Mouse (Mus musculus): Measurements from ENCODE around the gene Smim10l1. TPM values are rescaled to one million over a fixed set of nuclear protein-coding genes. Genes with fewer than 3 reads are reported as not detected.

Smim10l1 gene
- 113 and 140 TPM in 2 replicates for polyA plus RNA-seq (2015; fragmentation: Nextera tagmentation; extraction: Ambion mirVana)

- peak within 1 kb of the TSS; percentile 78 for H3K4me3 ChIP-seq (replicated peaks)
- peak within 1 kb of the TSS; percentile 60 for H3K4me2 ChIP-seq (replicated peaks)
- H3K36me3 ChIP-seq: peaks cover 9% of the 10 kb centered on the region; the same call in 1 of the 2 replicates
- H3K9me3 ChIP-seq: no peaks in the 10 kb centered on the region
- no peak for ATAC-seq
- no peaks in the 10 kb centered on the region for H3K27me3 ChIP-seq
- H3K9ac ChIP-seq (replicated peaks): peak within 1 kb of the TSS; percentile 95
- H3K27ac ChIP-seq: peak within 1 kb of the TSS; percentile 99
- peaks cover 5% of the 10 kb centered on the region for H3K4me1 ChIP-seq (replicated peaks)
Measured at GRCm38 (mm10) chr6:133104609-133104921, at the start of gene Smim10l1. Gene Smim10l1 (plus strand): TSS chr6:133104909.

- Histone ChIP-seq H3K4me2 (replicated peaks) (no peak within 1 kb of the TSS), H3K4me1 (replicated peaks) (no peaks in the 10 kb centered on the region), H3K9me3 (no peaks in the 10 kb centered on the region), H3K36me3 (no peaks in the 10 kb centered on the region), H3K27me3 (no peaks in the 10 kb centered on the region), H3K4me3 (replicated peaks) (no peak within 1 kb of the TSS), H3K9ac (replicated peaks) (no peak within 1 kb of the TSS), H3K27ac (no peak within 1 kb of the TSS)
- no peak for ATAC-seq
Measured at GRCm38 (mm10) chr6:133055716-133056115, 49.0 kb upstream of the Smim10l1 start, which contains the start of gene Tas2r140. Gene Tas2r140 (minus strand): TSS chr6:133055816.

- H3K27me3 ChIP-seq: no peaks in the 10 kb centered on the region
- H3K9ac ChIP-seq (replicated peaks): no peak overlapping the region
- H3K4me3 ChIP-seq (replicated peaks): no peak overlapping the region
- no peaks in the 10 kb centered on the region for H3K4me1 ChIP-seq (replicated peaks)
- H3K9me3 ChIP-seq: no peaks in the 10 kb centered on the region
- no peak overlapping the region for H3K4me2 ChIP-seq (replicated peaks)
- WGBS: 72% methylated on average over 8 of the region's 8 CpGs
- no peaks in the 10 kb centered on the region for H3K36me3 ChIP-seq
- no peak for ATAC-seq
- no peak overlapping the region for H3K27ac ChIP-seq
Measured at GRCm38 (mm10) chr6:133092226-133092625, 12.5 kb upstream of the Smim10l1 start.

- Histone ChIP-seq H3K9ac (replicated peaks) (no peak overlapping the region), H3K27ac (no peak overlapping the region), H3K27me3 (no peaks in the 10 kb centered on the region), H3K36me3 (no peaks in the 10 kb centered on the region), H3K4me1 (replicated peaks) (peaks cover 5% of the 10 kb centered on the region), H3K4me3 (replicated peaks) (no peak overlapping the region), H3K4me2 (replicated peaks) (no peak overlapping the region), H3K9me3 (no peaks in the 10 kb centered on the region)
- 60% methylated on average over 1 of the region's 1 CpGs for WGBS
- ATAC-seq: no peak
Measured at GRCm38 (mm10) chr6:133102430-133102829, 2.3 kb upstream of the Smim10l1 start.

- Histone ChIP-seq H3K9ac (replicated peaks) (peak overlapping the region; percentile 95), H3K4me2 (replicated peaks) (peak overlapping the region; percentile 60), H3K27me3 (no peaks in the 10 kb centered on the region), H3K36me3 (peaks cover 15% of the 10 kb centered on the region; the same call in 1 of the 2 replicates), H3K4me1 (replicated peaks) (peaks cover 5% of the 10 kb centered on the region), H3K9me3 (no peaks in the 10 kb centered on the region), H3K4me3 (replicated peaks) (peak overlapping the region; percentile 78), H3K27ac (peak overlapping the region; percentile 99)
- 1% methylated on average over 62 of the region's 62 CpGs for WGBS
- ATAC-seq: peak; percentile 98
Measured at GRCm38 (mm10) chr6:133104922-133105859, 482 bp downstream of the Smim10l1 start.

Other genes starting within 250 kb of the Smim10l1 start
- gene Tas2r116, start 249.5 kb upstream of the Smim10l1 start, polyA plus RNA-seq (2015; fragmentation: Nextera tagmentation; extraction: Ambion mirVana): not detected in 2 replicates
- gene Tas2r110, start 236.9 kb upstream of the Smim10l1 start, polyA plus RNA-seq (2015; fragmentation: Nextera tagmentation; extraction: Ambion mirVana): not detected in 2 replicates
- gene Tas2r113, start 211.9 kb upstream of the Smim10l1 start, polyA plus RNA-seq (2015; fragmentation: Nextera tagmentation; extraction: Ambion mirVana): not detected in 2 replicates
- gene Tas2r125, start 195.3 kb upstream of the Smim10l1 start, polyA plus RNA-seq (2015; fragmentation: Nextera tagmentation; extraction: Ambion mirVana): not detected in 2 replicates
- gene Tas2r129, start 153.8 kb upstream of the Smim10l1 start, polyA plus RNA-seq (2015; fragmentation: Nextera tagmentation; extraction: Ambion mirVana): not detected in 2 replicates
- gene Tas2r131, start 147.0 kb upstream of the Smim10l1 start, polyA plus RNA-seq (2015; fragmentation: Nextera tagmentation; extraction: Ambion mirVana): not detected in 2 replicates
- not detected in 2 replicates for gene Tas2r109, start 123.9 kb upstream of the Smim10l1 start, polyA plus RNA-seq (2015; fragmentation: Nextera tagmentation; extraction: Ambion mirVana)
- gene Tas2r103, start 67.8 kb upstream of the Smim10l1 start, polyA plus RNA-seq (2015; fragmentation: Nextera tagmentation; extraction: Ambion mirVana): not detected in 2 replicates
- not detected in 2 replicates for gene Tas2r140, start 49.1 kb upstream of the Smim10l1 start, polyA plus RNA-seq (2015; fragmentation: Nextera tagmentation; extraction: Ambion mirVana)
- not detected in 2 replicates for gene 5530400C23Rik, start 187.3 kb downstream of the Smim10l1 start, polyA plus RNA-seq (2015; fragmentation: Nextera tagmentation; extraction: Ambion mirVana)